Mouse (Mus musculus): ENCODE measurements around the gene Lypd6b.

DNA sequence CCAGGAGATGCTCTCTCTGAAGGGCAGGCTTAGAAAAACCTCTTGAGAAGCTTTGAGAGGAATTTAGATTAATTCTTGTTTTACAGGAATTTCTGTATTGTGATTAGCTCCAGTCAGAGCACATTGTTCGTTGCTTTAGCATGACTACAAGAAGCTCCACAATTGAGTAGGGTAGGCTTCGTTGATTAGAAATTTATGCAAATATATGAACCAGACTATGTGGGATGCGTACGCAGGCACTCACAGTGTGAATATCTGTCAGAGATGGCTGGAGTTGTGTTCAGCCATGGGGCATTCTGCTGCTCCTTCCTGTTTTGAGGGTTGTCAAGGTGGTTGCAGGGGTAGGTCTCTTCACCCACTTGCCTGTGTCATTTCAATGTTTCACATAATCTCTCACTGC, 100.9 kb downstream of the Lypd6b start:
- TF ChIP-seq TAL1 (IDR thresholded peaks at IDR 0.05; ENCODE audit: low read length) (no peak), GATA1 (IDR thresholded peaks at IDR 0.05; ENCODE audit: low read length) (no peak)
